Mouse (Mus musculus): ENCODE results near the gene Tmem238. TPM values are rescaled to one million over a fixed set of nuclear protein-coding genes. Genes with fewer than 3 reads are reported as not detected.

The Tmem238 gene
- total and polyA plus RNA-seq, 3 experiments, result 5.5 to 12.3 (median 9.8) TPM

DNA sequence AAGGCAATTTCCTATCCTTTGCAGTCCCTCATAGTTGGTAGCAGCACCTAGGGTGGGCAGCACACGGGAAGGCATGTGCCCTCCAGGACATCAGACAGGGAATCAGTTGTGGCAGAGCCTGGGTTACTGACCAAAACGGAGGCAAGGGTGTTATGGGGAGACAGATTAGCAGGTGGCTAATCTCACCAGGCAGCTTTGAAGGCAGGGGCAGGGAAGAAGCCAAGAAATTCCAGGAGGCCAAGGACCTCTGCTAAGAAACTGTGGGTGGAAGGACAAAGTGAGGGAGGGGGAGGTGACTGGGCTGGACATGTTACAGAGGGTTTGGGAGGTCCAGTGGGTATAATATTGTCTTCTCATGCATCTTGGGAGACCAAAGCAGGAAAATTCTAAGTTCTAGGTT is 46.1 kb downstream of the Tmem238 start:
- no peak overlapping the region for H3K9ac ChIP-seq (ENCODE audit: insufficient read depth, low read depth)
- no peaks in the 10 kb centered on the region for H3K27me3 ChIP-seq (replicated peaks)
- no peak overlapping the region for H3K27ac ChIP-seq (ENCODE audit: insufficient read depth, low read depth)
- H3K4me3 ChIP-seq (replicated peaks in 1 of 3; ENCODE audit: low read depth in 2 of 3, low read length in 2 of 3, poor library complexity in 1 of 3), result no peak overlapping the region
- no peaks in the 10 kb centered on the region for H3K9me3 ChIP-seq (replicated peaks; ENCODE audit: low read length)
- no peak for TF ChIP-seq UBTF (IDR thresholded peaks at IDR 0.05; ENCODE audit: low read depth, low read length)
- TF ChIP-seq NELFE (IDR thresholded peaks at IDR 0.05; ENCODE audit: low read depth, low read length), result no peak
- no peak for TF ChIP-seq NRF1 (IDR thresholded peaks at IDR 0.05; ENCODE audit: low read depth, low read length)
- no peak for TF ChIP-seq CTCF (conservative IDR thresholded peaks at IDR 0.05 in 1 of 2, IDR thresholded peaks at IDR 0.05 in 1 of 2; ENCODE audit: low read depth in 2 of 2, low read length in 2 of 2)
- TF ChIP-seq EP300 (IDR thresholded peaks at IDR 0.05; ENCODE audit: low read length), result no peak
- no peak for TF ChIP-seq MAX (IDR thresholded peaks at IDR 0.05; ENCODE audit: low read length)
- TF ChIP-seq JUND (conservative IDR thresholded peaks at IDR 0.05; ENCODE audit: low read depth, low read length), result no peak
- TF ChIP-seq USF1 (IDR thresholded peaks at IDR 0.05; ENCODE audit: low read depth, low read length), result no peak
- no peak for TF ChIP-seq ELF1 (IDR thresholded peaks at IDR 0.05; ENCODE audit: low read depth, low read length)
- no peak for TF ChIP-seq RAD21 (IDR thresholded peaks at IDR 0.05; ENCODE audit: low read depth, low read length)
- no peak for TF ChIP-seq POLR2AphosphoS2 (IDR thresholded peaks at IDR 0.05; ENCODE audit: low read depth, low read length)
- no peak for TF ChIP-seq CHD2 (IDR thresholded peaks at IDR 0.05; ENCODE audit: low read length)
- no peak for TF ChIP-seq ZMIZ1 (IDR thresholded peaks at IDR 0.05; ENCODE audit: low read depth, low read length)
- in situ Hi-C loops (cut with MboI; ENCODE audit: low pct_ligation_motif_present, low pct_unique_long_range_greater_than_20kb, low sequenced_read_pairs), result no loop called here
- no peak for DNase-seq (ENCODE audit: extremely low read depth)
- H3K4me2 ChIP-seq (ENCODE audit: insufficient read depth, low read depth, poor library complexity, severe bottlenecking), result no peak overlapping the region
- H3K79me2 ChIP-seq (replicated peaks; ENCODE audit: control insufficient read depth, extremely low read depth, insufficient read depth, poor library complexity, severe bottlenecking), result no peaks in the 10 kb centered on the region
- peaks cover 5 to 22% of the 10 kb centered on the region in 2 experiments; a peak in 3 of 4 replicates for H3K4me1 ChIP-seq (ENCODE audit: control insufficient read depth in 1 of 2, insufficient read depth in 2 of 2)
- dilution Hi-C loops (cut with MboI; ENCODE audit: extremely low pct_ligation_motif_present, extremely low pct_unique_long_range_greater_than_20kb, low sequenced_read_pairs), result no loop called here
- peaks cover 34 to 66% of the 10 kb centered on the region in 2 experiments for H3K36me3 ChIP-seq (replicated peaks in 1 of 2; ENCODE audit: control insufficient read depth in 1 of 2, insufficient read depth in 1 of 2, low read length in 1 of 2)

DNA sequence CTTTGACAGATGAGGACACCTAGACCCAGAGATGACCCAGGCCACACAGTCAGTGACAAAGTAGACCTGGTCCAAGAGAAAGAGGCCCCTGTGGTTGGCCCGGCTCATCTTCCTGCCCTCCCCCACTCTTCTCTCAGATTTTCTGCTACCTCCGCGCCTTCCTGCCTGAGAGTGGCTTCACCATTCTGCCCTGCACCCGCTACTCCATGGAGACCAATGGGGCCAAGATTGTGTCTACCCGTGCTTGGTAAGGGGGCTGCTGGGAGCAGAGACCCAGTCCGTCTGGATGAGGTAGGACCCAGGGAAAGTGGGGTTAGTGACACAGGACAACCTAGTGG is 47.0 kb downstream of the Tmem238 start:
- TF ChIP-seq ETS1 (conservative IDR thresholded peaks at IDR 0.05; ENCODE audit: low read depth, low read length), result no peak
- TF ChIP-seq ELF1 (IDR thresholded peaks at IDR 0.05; ENCODE audit: low read depth, low read length), result no peak
- no peak for TF ChIP-seq SMC3 (IDR thresholded peaks at IDR 0.05; ENCODE audit: low read depth, low read length)
- no peak for TF ChIP-seq UBTF (IDR thresholded peaks at IDR 0.05; ENCODE audit: low read depth, low read length)
- TF ChIP-seq EP300 (IDR thresholded peaks at IDR 0.05; ENCODE audit: low read length), result no peak
- no peak for TF ChIP-seq MXI1 (IDR thresholded peaks at IDR 0.05; ENCODE audit: low read depth, low read length)
- TF ChIP-seq KAT2A (IDR thresholded peaks at IDR 0.05; ENCODE audit: insufficient replicate concordance, low read length), result no peak
- no peak for TF ChIP-seq TBP (conservative IDR thresholded peaks at IDR 0.05; ENCODE audit: low read depth, low read length)
- TF ChIP-seq IRF4 (IDR thresholded peaks at IDR 0.05; ENCODE audit: low read depth, low read length), result no peak
- no peak for TF ChIP-seq ZMIZ1 (IDR thresholded peaks at IDR 0.05; ENCODE audit: low read depth, low read length)
- no peak for TF ChIP-seq HCFC1 (IDR thresholded peaks at IDR 0.05; ENCODE audit: low read depth, low read length)
- no peak for TF ChIP-seq MYC (IDR thresholded peaks at IDR 0.05; ENCODE audit: low read depth, low read length)
- no peak for TF ChIP-seq MAZ (IDR thresholded peaks at IDR 0.05; ENCODE audit: low read depth, low read length)
- no peak overlapping the region for H3K27ac ChIP-seq (ENCODE audit: insufficient read depth, low read depth)
- H3K27me3 ChIP-seq (replicated peaks), result no peaks in the 10 kb centered on the region
- no peak overlapping the region for H3K4me2 ChIP-seq (ENCODE audit: insufficient read depth, low read depth, poor library complexity, severe bottlenecking)
- H3K4me3 ChIP-seq (replicated peaks in 1 of 3; ENCODE audit: low read depth in 2 of 3, low read length in 2 of 3, poor library complexity in 1 of 3), result no peak overlapping the region
- H3K9ac ChIP-seq (ENCODE audit: insufficient read depth, low read depth), result no peak overlapping the region
- no peak for DNase-seq (ENCODE audit: extremely low read depth)
- dilution Hi-C loops (cut with MboI; ENCODE audit: extremely low pct_ligation_motif_present, extremely low pct_unique_long_range_greater_than_20kb, low sequenced_read_pairs) (no loop called here), in situ Hi-C loops (cut with MboI; ENCODE audit: low pct_ligation_motif_present, low pct_unique_long_range_greater_than_20kb, low sequenced_read_pairs) (no loop called here)
- peaks cover 5 to 24% of the 10 kb centered on the region in 2 experiments; a peak in 3 of 4 replicates for H3K4me1 ChIP-seq (ENCODE audit: control insufficient read depth in 1 of 2, insufficient read depth in 2 of 2)
- no peaks in the 10 kb centered on the region for H3K9me3 ChIP-seq (replicated peaks; ENCODE audit: low read length)
- no peaks in the 10 kb centered on the region for H3K79me2 ChIP-seq (replicated peaks; ENCODE audit: control insufficient read depth, extremely low read depth, insufficient read depth, poor library complexity, severe bottlenecking)
- H3K36me3 ChIP-seq (replicated peaks in 1 of 2; ENCODE audit: control insufficient read depth in 1 of 2, insufficient read depth in 1 of 2, low read length in 1 of 2), result peaks cover 34 to 57% of the 10 kb centered on the region in 2 experiments

Data from CH12.LX (cell line).